Comparison of ENCODE assay signal across 19 mouse cellular contexts in the genomic region with DNA sequence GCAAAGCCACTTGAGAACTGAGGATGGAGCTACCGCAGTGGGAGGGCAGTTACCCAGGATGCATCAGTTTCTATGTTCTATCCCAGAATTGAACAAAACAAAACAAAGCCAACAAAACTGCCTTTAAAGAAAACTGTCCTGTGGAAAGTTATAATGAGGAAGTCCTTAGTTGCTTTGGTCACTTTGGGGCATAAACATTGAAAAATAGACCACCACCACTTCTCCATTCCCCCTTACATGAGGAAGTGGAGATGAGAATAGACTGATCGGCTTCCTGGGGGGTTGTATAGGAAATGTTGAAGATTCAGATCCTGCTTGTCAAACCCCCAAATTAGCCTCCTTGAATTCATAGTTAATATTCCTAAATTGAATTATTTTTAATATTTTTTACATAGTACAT.
"Had no signal": no experiment of that assay in that cellular context is flagged by ENCODE, and none has a peak within 500 bp of the region (broad histone marks: within the 10 kb centered on the region; RNA-seq: fewer than 3 reads in every experiment).

No protein-coding gene starts in this region.

- H3K4me3 ChIP-seq: kidney, embryonic 15.5 days; limb, embryonic 13.5 days; liver, embryonic 12.5 days; megakaryocyte, embryonic 14.5 days; midbrain, embryonic 12.5 days; myocyte; neural tube, embryonic 15.5 days; stomach, embryonic 15.5 days had no signal

- H3K36me3 ChIP-seq: kidney, embryonic 15.5 days; limb, embryonic 13.5 days; liver, embryonic 12.5 days; midbrain, embryonic 12.5 days; neural tube, embryonic 15.5 days; stomach, embryonic 15.5 days had no signal

- H3K27me3 ChIP-seq: kidney, embryonic 15.5 days; limb, embryonic 13.5 days; liver, embryonic 12.5 days; megakaryocyte, embryonic 14.5 days; midbrain, embryonic 12.5 days; neural tube, embryonic 15.5 days; stomach, embryonic 15.5 days had no signal

- H3K27ac ChIP-seq: hindbrain, postnatal 0 days; kidney, embryonic 15.5 days; limb, embryonic 13.5 days; liver, embryonic 12.5 days; midbrain, embryonic 12.5 days; neural tube, embryonic 15.5 days; stomach, embryonic 15.5 days had no signal

- H3K4me2 ChIP-seq: kidney, embryonic 15.5 days; limb, embryonic 13.5 days; liver, embryonic 12.5 days; lung, embryonic 14.5 days; midbrain, embryonic 12.5 days; neural tube, embryonic 15.5 days; stomach, embryonic 15.5 days had no signal

- ATAC-seq: hindbrain, postnatal 0 days; liver, embryonic 12.5 days; midbrain, embryonic 16.5 days had no signal

- H3K9me3 ChIP-seq: kidney, embryonic 15.5 days; limb, embryonic 13.5 days; liver, embryonic 12.5 days; megakaryocyte, embryonic 14.5 days; midbrain, embryonic 12.5 days; neural tube, embryonic 15.5 days; stomach, embryonic 15.5 days had no signal

- H3K4me1 ChIP-seq: kidney, embryonic 15.5 days; limb, embryonic 13.5 days; liver, embryonic 12.5 days; megakaryocyte, embryonic 14.5 days; midbrain, embryonic 12.5 days; neural tube, embryonic 15.5 days; stomach, embryonic 15.5 days had no signal

- DNase-seq: kidney, adult 18-20 months; kidney, postnatal 25 days; layer of hippocampus, adult 9-11 months; layer of hippocampus, postnatal 36 days; lung, embryonic 14.5 days; lung, postnatal 14 days; right cerebral cortex, postnatal 4 days; thymus, adult 18-20 months; thymus, postnatal 14 days had no signal

- H3K9ac ChIP-seq: kidney, embryonic 15.5 days; limb, embryonic 13.5 days; liver, embryonic 12.5 days; lung, embryonic 14.5 days; midbrain, embryonic 12.5 days; neural tube, embryonic 15.5 days; stomach, embryonic 15.5 days had no signal
